Mouse (Mus musculus) testis, postnatal 14 days (tissue): ENCODE results near the gene Il27.
A peak's percentile ranks its signal among the peaks of the same experiment; 100 is the strongest.

Experiments
- DNase-seq: peaks from one replicate; pipeline ENCODE4 v3.0.0; 2021; ENCODE audit warnings: low spot score

Gene Il27

GRCm38 (mm10) chr7:126606611-126607010, 11.9 kb upstream of the Il27 start:
- DNase-seq, result no peak

- no peak for DNase-seq
Observed at GRCm38 (mm10) chr7:126602650-126603049, 7.9 kb upstream of the Il27 start.

- no peak for DNase-seq
Observed at GRCm38 (mm10) chr7:126601896-126602295, 7.2 kb upstream of the Il27 start.

GRCm38 (mm10) chr7:126598919-126599318, 4.2 kb upstream of the Il27 start:
- no peak for DNase-seq

- DNase-seq, result no peak
Observed at GRCm38 (mm10) chr7:126596414-126596813, 1.7 kb upstream of the Il27 start.

- no peak for DNase-seq
Observed at GRCm38 (mm10) chr7:126595890-126596289, 1.1 kb upstream of the Il27 start.

GRCm38 (mm10) chr7:126587779-126588178, 7.0 kb downstream of the Il27 start:
- peak; percentile 58 for DNase-seq

- DNase-seq, result peak; percentile 45
Observed at GRCm38 (mm10) chr7:126586839-126587238, 7.9 kb downstream of the Il27 start.

GRCm38 (mm10) chr7:126585717-126586116, 9.0 kb downstream of the Il27 start, which contains the start of gene Cln3:
Gene Cln3 (minus strand): TSS chr7:126585817.
- DNase-seq, result no peak

- no peak for DNase-seq
Observed at GRCm38 (mm10) chr7:126584506-126584977, 10.2 kb downstream of the Il27 start, which contains the start of gene Apobr. Gene Apobr (plus strand): TSS chr7:126584942.

GRCm38 (mm10) chr7:126583761-126584160, 11.0 kb downstream of the Il27 start:
- DNase-seq, result no peak

- peak; percentile 91 for DNase-seq
Observed at GRCm38 (mm10) chr7:126583251-126583709, 11.5 kb downstream of the Il27 start.

GRCm38 (mm10) chr7:126582759-126583158, 12.0 kb downstream of the Il27 start:
- DNase-seq, result peak; percentile 66

- peak; percentile 50 for DNase-seq
Observed at GRCm38 (mm10) chr7:126581661-126582060, 13.1 kb downstream of the Il27 start.

- DNase-seq, result no peak
Observed at GRCm38 (mm10) chr7:126579172-126579571, 15.6 kb downstream of the Il27 start.

- DNase-seq, result peak; percentile 48
Observed at GRCm38 (mm10) chr7:126576946-126577345, 17.8 kb downstream of the Il27 start.

GRCm38 (mm10) chr7:126566094-126566765, 28.5 kb downstream of the Il27 start, which contains the start of gene Eif3c:
Gene Eif3c (minus strand): TSS chr7:126566411.
- DNase-seq, result peak; percentile 88

- DNase-seq, result no peak
Observed at GRCm38 (mm10) chr7:126565693-126566092, 29.0 kb downstream of the Il27 start.

- no peak for DNase-seq
Observed at GRCm38 (mm10) chr7:126556635-126557034, 38.1 kb downstream of the Il27 start.

GRCm38 (mm10) chr7:126554796-126555195, 39.9 kb downstream of the Il27 start:
- DNase-seq, result no peak

- no peak for DNase-seq
Observed at GRCm38 (mm10) chr7:126545631-126546030, 49.1 kb downstream of the Il27 start.

GRCm38 (mm10) chr7:126541661-126542060, 53.1 kb downstream of the Il27 start:
- DNase-seq, result no peak
